Comparison of ENCODE assay signal across 13 mouse cellular contexts in genomic region chr2:72389411-72389810, GRCm38 (mm10).
DNase-seq lines count a peak whose midpoint lies in the region; ATAC-seq lines count a peak whose summit lies in the region.
"Had no signal": no experiment of that assay in that cellular context is flagged by ENCODE, and none has a peak within 500 bp of the region (broad histone marks: within the 10 kb centered on the region; RNA-seq: fewer than 3 reads in every experiment).

No protein-coding gene starts in this region.

- 91% methylated on average over 13 of the region's 13 CpGs for WGBS in forebrain, embryonic 16.5 days
- 91% methylated on average over 13 of the region's 13 CpGs for WGBS in forebrain, embryonic 14.5 days
- WGBS in kidney, embryonic 15.5 days = 86% methylated on average over 13 of the region's 13 CpGs
- 94% methylated on average over 13 of the region's 13 CpGs for WGBS in hindbrain, embryonic 16.5 days

- no peak for DNase-seq in forebrain, embryonic 14.5 days (ENCODE audit: low spot score)
- no peak for DNase-seq in kidney, adult 8-10 months
- peak; percentile 66 for DNase-seq in adrenal gland, postnatal 14 days
- DNase-seq in gastrocnemius, postnatal 36 days = peak; percentile 28 to 42
- no peak for DNase-seq in urinary bladder, postnatal 36 days (ENCODE audit: low spot score in 2 of 2)

- H3K4me2 ChIP-seq in forebrain, embryonic 16.5 days (ENCODE audit: low read length) = no peak overlapping the region
- no peak overlapping the region for H3K4me2 ChIP-seq in forebrain, embryonic 14.5 days (ENCODE audit: low read length)
- no peak overlapping the region for H3K4me2 ChIP-seq in kidney, embryonic 15.5 days
- H3K4me2 ChIP-seq in hindbrain, embryonic 16.5 days (ENCODE audit: low read length) = no peak overlapping the region
- H3K4me2 ChIP-seq: hindbrain, embryonic 14.5 days; limb, embryonic 13.5 days; neural tube, embryonic 15.5 days had no signal

- no peaks in the 10 kb centered on the region for H3K27me3 ChIP-seq in forebrain, embryonic 16.5 days (replicated peaks; ENCODE audit: control insufficient read depth, insufficient read depth, low read length)
- no peaks in the 10 kb centered on the region for H3K27me3 ChIP-seq in forebrain, embryonic 14.5 days (replicated peaks; ENCODE audit: control insufficient read depth, insufficient read depth, low read length)
- no peaks in the 10 kb centered on the region for H3K27me3 ChIP-seq in kidney, embryonic 15.5 days
- no peaks in the 10 kb centered on the region for H3K27me3 ChIP-seq in hindbrain, embryonic 16.5 days (replicated peaks; ENCODE audit: control insufficient read depth, insufficient read depth, low read length)
- H3K27me3 ChIP-seq: limb, embryonic 13.5 days; megakaryocyte, embryonic 14.5 days; neural tube, embryonic 15.5 days had no signal

- H3K9ac ChIP-seq in forebrain, embryonic 16.5 days (replicated peaks; ENCODE audit: low read depth, low read length) = no peak overlapping the region
- H3K9ac ChIP-seq in forebrain, embryonic 14.5 days (ENCODE audit: low read length) = no peak overlapping the region
- H3K9ac ChIP-seq in kidney, embryonic 15.5 days = no peak overlapping the region
- no peak overlapping the region for H3K9ac ChIP-seq in hindbrain, embryonic 16.5 days (ENCODE audit: low read depth, low read length)
- H3K9ac ChIP-seq: hindbrain, embryonic 14.5 days; limb, embryonic 13.5 days; neural tube, embryonic 15.5 days had no signal

- peaks cover 4% of the 10 kb centered on the region for H3K4me1 ChIP-seq in forebrain, embryonic 16.5 days (replicated peaks; ENCODE audit: control insufficient read depth, insufficient read depth, low read length)
- H3K4me1 ChIP-seq in forebrain, embryonic 14.5 days (ENCODE audit: control insufficient read depth, insufficient read depth, low read length) = peaks cover 7% of the 10 kb centered on the region; the same call in 1 of the 2 replicates
- peaks cover 21% of the 10 kb centered on the region for H3K4me1 ChIP-seq in kidney, embryonic 15.5 days
- no peaks in the 10 kb centered on the region for H3K4me1 ChIP-seq in hindbrain, embryonic 16.5 days (ENCODE audit: control insufficient read depth, insufficient read depth, low read depth, low read length)

- H3K4me3 ChIP-seq in forebrain, embryonic 16.5 days (replicated peaks; ENCODE audit: low read length) = no peak overlapping the region
- H3K4me3 ChIP-seq in forebrain, embryonic 14.5 days (ENCODE audit: low read depth, low read length) = no peak overlapping the region
- H3K4me3 ChIP-seq in kidney, embryonic 15.5 days (replicated peaks) = no peak overlapping the region
- no peak overlapping the region for H3K4me3 ChIP-seq in hindbrain, embryonic 16.5 days (ENCODE audit: low read length)
- H3K4me3 ChIP-seq: limb, embryonic 13.5 days; neural tube, embryonic 15.5 days had no signal

- intact Hi-C loops in gastrocnemius, postnatal 36 days (cut with DNase I) = no loop called here

- ATAC-seq in forebrain, embryonic 16.5 days = 0 out of 2 replicates have a peak, but pooled peaks have one; percentile 20
- no peak; the same call in 1 of the 2 replicates for ATAC-seq in forebrain, embryonic 14.5 days
- ATAC-seq in kidney, embryonic 15.5 days (replicated peaks; ENCODE audit: low FRiP score) = peak; percentile 40; the same call in 1 of the 2 replicates
- no peak for ATAC-seq in hindbrain, embryonic 16.5 days

- no peaks in the 10 kb centered on the region for H3K9me3 ChIP-seq in forebrain, embryonic 16.5 days (ENCODE audit: control insufficient read depth, low read length)
- no peaks in the 10 kb centered on the region for H3K9me3 ChIP-seq in forebrain, embryonic 14.5 days (replicated peaks; ENCODE audit: control insufficient read depth, low read length)
- no peaks in the 10 kb centered on the region for H3K9me3 ChIP-seq in kidney, embryonic 15.5 days (replicated peaks)
- no peaks in the 10 kb centered on the region for H3K9me3 ChIP-seq in hindbrain, embryonic 16.5 days (ENCODE audit: control insufficient read depth, low read length)
- H3K9me3 ChIP-seq: limb, embryonic 13.5 days; megakaryocyte, embryonic 14.5 days; neural tube, embryonic 15.5 days had no signal

- H3K27ac ChIP-seq in forebrain, embryonic 16.5 days (ENCODE audit: low read length) = no peak overlapping the region
- no peak overlapping the region for H3K27ac ChIP-seq in forebrain, embryonic 14.5 days (ENCODE audit: low read depth, low read length)
- H3K27ac ChIP-seq in kidney, embryonic 15.5 days = no peak overlapping the region
- H3K27ac ChIP-seq in hindbrain, embryonic 16.5 days (ENCODE audit: low read depth, low read length) = no peak overlapping the region
- H3K27ac ChIP-seq: hindbrain, embryonic 14.5 days; kidney, postnatal 0 days; limb, embryonic 13.5 days; neural tube, embryonic 15.5 days had no signal

- no peaks in the 10 kb centered on the region for H3K36me3 ChIP-seq in forebrain, embryonic 16.5 days (ENCODE audit: control insufficient read depth, insufficient read depth)
- H3K36me3 ChIP-seq in forebrain, embryonic 14.5 days (ENCODE audit: control insufficient read depth, insufficient read depth, low read length) = no peaks in the 10 kb centered on the region
- H3K36me3 ChIP-seq in kidney, embryonic 15.5 days = no peaks in the 10 kb centered on the region
- H3K36me3 ChIP-seq in hindbrain, embryonic 16.5 days (ENCODE audit: control insufficient read depth, insufficient read depth, low read length) = no peaks in the 10 kb centered on the region
- H3K36me3 ChIP-seq: limb, embryonic 13.5 days; neural tube, embryonic 15.5 days had no signal

Comparison
In these comparisons a context has a peak if more than half of its experiments do, and no peak if none do; other contexts are left out.
1. ATAC-seq: peak in forebrain, embryonic 16.5 days (single experiment) and kidney, embryonic 15.5 days (single experiment); none in forebrain, embryonic 14.5 days (single experiment) and hindbrain, embryonic 16.5 days (single experiment).
2. DNase-seq: peak in adrenal gland, postnatal 14 days (single experiment) and gastrocnemius, postnatal 36 days (2 of 2); none in forebrain, embryonic 14.5 days (single experiment), kidney, adult 8-10 months (0 of 2) and urinary bladder, postnatal 36 days (0 of 2).